Mouse (Mus musculus) spleen, postnatal 4 days (tissue): ENCODE results near the gene Neu1.
"Not testable (repeated sequence)": the region's sequence is repeated elsewhere in the genome, so short reads cannot be mapped to it uniquely, and the experiment has no call there.

Experiments used
- DNase-seq, 2 experiments: peaks; one replicate each; pipeline ENCODE4 v3.0.0; 2022; ENCODE audit warnings: low spot score in 2 of 2

Neu1 gene

DNA sequence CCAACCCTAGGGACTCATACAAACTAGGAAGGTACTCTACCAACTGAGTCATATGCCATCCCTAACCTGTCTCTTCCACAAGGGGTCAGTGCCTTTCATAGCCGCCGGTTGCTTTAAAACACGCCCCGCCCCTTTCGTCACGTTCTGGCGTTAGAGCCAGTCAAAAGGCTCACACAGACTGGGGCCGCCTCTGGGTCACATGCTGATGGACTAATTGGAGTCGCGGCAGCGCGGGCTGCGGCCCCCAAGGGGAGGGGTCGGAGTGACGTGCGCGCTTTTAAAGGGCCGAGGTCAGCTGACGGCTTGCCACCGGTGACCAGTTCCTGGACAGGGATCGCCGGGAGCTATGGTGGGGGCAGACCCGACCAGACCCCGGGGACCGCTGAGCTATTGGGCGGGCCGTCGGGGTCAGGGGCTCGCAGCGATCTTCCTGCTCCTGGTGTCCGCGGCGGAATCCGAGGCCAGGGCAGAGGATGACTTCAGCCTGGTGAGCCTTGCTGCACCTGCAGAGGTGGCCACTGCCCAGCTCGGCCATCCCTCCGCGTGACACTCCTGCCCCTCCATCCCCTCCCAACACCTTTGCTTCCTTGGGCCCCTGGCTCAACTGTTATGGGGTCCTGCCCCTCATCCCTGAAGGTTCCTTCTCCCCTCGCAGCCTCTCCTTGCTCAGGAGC, at the start of gene Neu1:
Gene Neu1 (plus strand): TSS at position 193 of the 674 bp plus-strand sequence.
- DNase-seq, result peak; percentile 95 to 97

DNA sequence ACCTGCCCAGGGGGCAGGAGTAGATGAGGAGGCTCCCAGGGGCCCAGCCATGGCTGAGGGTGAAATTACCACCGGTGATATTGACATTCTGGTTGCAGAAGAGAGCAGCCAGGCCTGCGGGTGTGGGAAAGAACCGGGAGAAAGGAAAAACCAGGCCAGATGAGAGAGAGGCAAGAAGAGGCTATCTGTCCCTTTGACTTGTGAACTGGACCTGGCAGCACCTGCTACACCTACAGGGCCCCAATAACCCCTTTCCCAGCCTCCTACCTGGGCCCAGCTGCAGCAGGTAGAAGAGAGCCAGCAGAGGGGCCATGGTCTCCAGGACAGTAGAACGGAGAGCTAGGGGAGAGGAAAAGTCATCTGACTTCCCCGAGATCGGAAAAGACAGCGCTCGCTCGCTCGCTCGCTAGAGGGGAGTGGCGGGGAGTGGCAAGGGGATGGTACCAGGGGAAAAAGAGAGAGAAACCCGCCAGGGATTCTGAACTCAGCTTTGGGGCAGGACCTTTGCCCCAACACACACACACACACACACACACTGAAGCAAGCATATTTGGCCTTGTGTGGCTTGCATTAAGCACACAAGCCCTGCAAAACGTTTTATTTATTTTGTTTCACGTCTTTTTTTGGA, 49.3 kb upstream of the Neu1 start, which contains the start of gene Gm20547:
Gene Gm20547 (minus strand): TSS at position 360 of the 628 bp plus-strand sequence.
- DNase-seq, result no peak

DNA sequence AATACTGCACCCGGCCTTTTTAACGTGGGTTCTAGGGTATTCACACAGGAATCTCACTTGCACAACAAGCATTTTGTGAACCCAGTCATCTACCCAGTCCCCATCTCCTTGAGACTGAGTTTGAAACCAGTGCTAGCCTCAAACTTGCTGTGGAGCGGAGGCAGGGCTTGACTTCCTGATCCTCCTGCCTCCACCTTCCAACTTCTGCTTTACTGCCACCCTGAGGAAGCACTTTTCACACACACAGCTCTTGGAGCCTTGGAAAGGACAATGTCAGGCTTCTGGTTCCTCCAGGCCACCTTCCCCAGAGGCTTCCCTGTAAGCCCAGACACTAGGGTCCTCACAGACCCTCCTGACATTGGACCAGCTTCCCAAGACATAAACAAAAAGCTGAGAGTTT, 47.7 kb upstream of the Neu1 start:
- DNase-seq, result no peak

DNA sequence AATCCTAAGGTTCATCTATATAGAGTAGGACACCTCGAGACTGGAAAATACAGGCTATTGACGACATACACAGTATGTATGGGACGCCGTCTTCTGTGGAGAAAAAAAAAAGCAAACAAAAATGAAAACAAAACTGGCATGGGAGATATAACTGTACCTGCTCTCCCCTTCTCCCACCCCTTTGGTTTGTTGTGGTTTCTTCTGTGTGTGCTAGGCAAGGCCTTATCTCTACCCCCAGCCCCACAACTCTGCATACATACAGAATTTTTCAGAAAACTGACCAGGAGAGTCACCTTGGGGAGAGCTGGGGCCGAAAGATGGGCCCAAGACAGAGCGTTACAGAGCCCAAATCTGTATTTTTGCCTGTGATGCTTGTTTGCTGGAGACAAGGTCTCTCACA, 46.3 kb upstream of the Neu1 start:
- no peak for DNase-seq

DNA sequence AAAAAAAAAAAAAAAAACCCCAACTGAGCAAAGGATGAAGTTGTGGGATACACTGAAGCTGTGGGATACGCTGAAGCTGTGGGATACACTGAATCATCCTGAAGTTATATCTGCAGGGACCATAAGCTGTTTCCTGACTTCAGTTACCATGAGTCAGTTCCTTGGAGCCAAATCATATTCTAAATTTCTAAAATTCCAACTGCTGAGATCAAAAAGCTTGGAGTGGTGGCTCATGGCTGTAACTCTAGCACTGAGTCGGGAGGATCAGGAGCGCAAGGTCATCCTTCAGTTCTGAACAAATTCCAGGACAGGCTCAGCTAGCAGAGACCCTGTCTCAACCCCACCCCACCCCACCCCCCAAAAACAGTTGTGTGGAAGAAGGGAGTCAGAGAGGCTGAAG, 45.4 kb upstream of the Neu1 start:
- no peak for DNase-seq

DNA sequence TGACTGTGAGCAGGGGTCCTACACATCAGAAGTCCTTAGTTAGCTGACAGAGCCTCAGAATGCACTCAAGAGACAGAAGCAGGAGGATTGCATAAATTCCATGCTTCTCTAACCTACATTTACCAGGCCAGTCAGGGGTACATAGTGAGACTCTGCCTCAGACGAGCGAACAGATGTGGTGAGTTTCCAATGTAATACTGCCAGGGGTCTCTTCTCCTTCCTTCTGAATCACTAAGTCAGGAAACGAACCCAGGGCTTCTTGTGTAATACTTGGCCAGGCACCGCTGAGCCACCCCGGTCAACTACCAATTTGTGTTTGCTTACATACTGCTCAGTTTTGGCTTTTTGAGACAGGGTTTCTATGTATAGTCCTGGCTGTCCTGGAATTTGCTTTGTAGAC, 43.1 kb upstream of the Neu1 start:
- DNase-seq, result no peak

DNA sequence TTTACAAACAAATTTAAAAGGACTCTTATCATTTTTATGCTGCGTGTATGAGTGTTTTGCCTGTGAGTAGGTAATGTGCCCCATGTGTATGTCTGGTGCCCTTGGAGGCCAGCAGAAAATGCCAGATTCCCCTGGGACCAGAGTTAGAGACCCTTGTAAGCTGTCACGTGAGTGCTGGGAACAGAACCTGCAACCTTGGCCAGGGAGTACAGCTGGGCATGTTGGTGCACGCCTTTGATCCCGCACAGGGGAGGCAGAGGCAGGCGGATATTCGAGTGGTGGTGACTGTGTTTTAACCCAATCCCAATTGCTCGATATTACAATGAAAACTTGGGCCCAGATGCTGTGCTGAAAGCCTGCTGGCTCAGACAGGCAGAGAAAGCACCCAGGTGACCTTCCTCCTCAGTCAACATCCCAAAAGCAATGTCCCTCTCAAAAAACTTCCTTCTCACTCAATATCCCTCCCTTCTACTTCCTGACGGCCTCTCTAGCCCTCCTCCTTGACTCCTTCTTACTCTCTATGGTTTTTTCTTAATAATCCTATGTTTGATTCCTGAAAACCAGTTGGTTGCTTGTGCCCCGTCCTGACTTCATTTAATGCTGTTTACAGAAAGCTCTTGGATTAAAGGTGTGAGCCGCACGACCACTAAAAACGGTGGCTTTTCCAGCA, 40.8 kb upstream of the Neu1 start:
- no peak for DNase-seq

DNA sequence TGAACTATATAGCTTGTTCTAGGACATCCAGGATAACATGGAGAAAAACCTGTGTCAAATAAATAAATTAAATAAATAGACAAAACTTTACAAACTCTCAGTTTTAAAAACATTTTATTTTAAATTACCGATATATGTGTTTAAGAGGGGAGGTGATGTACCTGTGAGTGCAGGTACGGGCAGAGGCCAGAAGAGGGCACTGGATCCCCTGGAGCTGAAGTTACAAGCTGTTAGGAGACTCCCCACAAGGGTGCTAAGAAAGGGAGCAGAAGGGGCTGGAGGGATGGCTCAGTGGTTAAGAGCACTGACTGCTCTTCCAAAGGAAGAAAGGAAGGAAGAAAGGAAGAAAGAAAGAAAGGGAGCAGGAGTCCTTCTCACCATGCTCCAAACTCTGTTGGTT, 39.7 kb upstream of the Neu1 start:
- no peak for DNase-seq

DNA sequence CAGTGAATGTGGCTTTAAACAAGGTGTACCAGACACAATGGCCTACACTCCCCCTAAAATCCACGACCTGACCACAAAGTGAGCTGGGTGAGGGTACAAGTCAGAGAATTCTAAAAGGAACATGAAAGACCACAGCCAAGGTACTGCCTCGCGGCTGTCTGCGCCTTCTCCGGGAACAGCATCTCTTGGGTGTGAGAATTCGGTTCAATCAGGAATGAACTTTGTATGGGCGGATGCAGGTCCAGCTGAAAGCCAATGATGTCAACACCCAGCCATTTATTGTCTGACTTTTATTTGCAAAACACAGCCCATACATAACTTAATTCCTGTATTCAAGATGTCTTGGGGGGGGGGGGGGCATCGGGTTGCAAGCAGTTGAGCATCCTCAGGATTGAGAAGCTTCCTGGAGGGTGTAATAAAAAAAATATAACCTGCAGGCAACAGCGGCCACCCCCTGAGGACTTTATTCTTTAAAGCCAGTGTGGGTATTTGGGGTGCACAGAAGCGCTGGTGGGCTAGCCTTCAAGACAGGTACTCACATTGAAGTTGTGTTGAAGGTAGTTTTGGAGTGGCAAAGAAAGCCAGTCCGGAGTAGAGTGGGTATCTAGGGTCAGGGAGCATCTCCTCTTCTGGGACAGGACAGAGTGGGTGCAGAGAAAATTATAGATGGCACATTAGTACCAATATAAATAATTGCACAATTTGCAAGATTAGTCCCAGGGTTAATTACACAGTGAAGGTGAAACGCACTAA, 37.8 kb upstream of the Neu1 start:
- no peak for DNase-seq

DNA sequence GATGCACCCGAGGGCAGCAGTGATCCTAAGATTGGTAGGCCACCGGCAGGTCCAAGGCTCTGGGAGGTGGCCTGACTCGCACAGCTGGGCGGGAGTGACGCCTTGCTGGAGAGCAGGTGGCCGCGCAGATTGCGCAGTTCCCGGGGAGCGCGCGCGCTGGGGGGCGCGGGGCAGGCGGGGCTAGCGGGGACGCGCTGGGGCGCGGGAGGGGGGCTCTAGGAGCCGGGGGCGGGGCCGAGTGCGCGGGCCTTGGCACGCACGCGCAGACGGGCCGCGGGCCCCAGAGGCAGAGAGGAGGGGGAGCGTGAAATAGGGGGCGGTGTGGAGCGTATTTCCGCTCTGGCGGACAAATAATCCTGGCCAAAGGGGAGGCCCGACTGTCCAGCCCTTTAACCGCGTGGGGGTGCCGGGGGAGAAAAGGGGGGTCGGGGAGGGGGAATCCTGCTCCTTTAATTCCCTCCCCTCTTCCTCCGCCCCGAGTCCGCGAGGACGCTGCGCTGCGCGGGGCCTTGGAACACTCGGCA, 36.9 kb upstream of the Neu1 start:
- DNase-seq, result peak; percentile 90 to 95

DNA sequence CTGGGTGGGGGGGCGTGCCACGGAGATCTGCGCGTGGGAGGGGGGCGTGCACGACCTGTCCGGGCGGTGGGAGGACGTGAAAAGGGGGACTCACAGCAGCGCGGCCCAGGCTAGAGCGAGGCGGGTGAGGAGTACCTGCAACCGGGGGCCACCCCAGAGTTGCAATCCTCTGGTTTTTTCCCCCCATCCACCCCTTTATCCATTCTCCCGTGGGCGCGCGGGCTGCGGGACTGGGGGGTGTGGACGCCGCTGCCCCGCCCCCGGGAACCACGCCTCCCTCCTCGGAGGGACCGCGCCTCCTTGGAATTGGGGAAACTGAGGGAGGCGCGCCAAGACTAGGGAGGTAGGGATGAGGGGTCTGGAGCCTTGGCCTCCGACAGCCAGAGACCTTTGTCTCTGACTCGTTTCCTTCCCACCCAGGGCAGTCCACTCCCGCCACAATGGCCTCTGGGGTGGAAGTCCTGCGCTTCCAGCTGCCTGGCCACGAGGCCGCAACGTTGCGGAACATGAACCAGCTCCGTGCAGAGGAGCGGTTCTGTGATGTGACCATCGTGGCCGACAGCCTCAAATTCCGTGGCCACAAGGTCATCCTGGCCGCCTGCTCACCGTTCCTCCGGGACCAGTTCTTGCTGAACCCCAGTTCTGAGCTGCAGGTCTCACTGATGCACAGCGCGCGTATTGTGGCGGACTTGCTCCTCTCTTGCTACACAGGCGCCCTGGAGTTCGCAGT, 36.1 kb upstream of the Neu1 start:
- peak; percentile 52 to 77 for DNase-seq

DNA sequence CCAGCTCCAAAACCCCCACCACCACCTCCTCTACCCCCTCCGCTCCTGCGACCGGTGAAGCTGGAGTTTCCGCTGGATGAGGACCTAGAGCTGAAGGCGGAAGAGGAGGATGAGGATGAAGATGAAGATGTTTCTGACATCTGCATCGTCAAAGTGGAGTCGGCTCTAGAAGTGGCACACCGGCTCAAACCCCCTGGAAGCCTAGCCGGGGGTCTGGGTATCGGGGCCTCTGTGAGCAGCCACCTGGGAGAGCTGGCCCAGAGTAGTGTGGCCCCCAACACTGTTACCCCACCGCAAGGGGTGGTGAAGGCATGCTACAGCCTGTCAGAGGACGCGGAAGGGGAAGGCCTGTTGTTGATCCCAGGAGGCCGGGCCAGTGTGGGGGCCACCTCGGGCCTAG, 35.3 kb upstream of the Neu1 start:
- DNase-seq, result no peak

DNA sequence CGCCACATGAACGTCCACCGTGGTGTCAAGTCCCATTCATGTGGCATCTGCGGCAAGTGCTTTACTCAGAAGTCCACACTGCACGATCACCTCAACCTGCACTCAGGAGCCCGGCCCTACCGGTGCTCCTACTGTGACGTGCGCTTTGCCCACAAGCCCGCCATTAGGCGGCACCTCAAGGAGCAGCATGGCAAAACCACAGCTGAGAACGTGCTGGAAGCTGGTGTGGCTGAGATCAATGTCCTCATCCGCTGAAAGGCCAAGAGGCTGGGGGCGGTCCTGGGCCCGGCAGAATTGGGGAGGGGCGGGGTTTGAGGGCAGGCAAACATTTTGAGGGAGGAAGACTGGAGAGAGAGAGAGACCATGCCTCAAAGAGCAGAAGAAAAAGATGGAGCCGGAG, 34.7 kb upstream of the Neu1 start:
- DNase-seq, result no peak

DNA sequence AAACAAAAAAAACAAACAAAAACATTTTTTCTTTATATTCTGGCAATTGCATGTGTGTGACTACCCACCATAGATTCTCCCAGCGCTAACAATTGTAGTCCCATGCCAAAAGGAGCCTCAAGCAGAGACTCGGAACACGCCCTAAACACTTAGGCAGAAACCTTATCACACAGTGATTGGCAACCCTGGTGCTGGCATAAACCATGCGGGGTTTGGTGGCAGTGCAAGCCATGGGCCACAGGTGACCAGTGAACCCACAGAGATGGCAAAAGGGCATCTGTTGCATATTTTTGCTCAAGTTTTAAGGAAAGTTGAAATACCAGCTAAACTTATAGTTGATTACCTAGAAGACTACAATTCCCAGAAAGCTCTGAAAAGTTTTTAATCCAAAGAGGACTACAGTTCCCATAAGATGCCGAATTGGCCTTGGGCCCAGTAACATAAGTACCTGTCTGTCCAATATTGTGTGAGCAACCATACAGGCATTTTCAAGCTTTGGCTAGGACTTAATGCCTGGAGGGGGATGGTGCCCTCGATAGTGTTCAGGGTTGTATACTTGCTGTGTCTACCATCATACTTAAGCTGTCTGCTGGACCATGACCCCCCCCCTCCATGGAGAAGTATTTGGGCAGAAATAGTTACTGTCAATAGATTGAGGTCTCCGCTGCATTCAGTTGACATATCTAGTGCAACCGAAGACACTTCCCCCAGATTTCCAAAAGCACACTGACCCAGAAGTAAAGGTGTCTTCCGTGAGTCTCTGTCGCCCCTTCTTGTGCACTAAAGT, 33.5 kb upstream of the Neu1 start:
- peak in 1 of 2 experiments; percentile 67 for DNase-seq

DNA sequence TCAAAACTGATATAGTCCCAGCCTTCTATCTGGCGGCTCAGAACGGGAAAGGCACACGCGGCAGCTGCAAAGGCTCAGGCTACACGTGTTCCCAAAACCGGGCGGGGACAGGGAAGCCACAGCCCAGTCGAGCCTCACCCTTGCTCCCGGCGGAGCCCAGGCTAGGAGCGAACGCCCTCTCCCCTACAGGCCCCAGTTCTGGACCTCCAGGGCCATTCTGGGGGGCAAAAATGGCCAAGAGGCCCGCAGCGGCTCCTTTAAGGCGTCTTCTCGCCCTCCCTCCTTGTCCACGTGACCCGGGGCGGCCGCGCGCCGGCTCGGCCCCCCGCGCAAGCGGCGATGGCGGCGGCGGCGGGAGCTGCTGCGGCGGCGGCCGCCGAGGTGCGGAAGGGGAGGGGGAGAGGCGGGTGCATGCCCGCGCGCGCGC, 32.9 kb upstream of the Neu1 start, which contains the start of the genes C2 and Ehmt2:
Gene C2 (minus strand): TSS at position 106 of the 427 bp plus-strand sequence.
Gene Ehmt2 (plus strand): TSS at position 310 of the 427 bp plus-strand sequence.
- DNase-seq, result peak; percentile 75 to 89

DNA sequence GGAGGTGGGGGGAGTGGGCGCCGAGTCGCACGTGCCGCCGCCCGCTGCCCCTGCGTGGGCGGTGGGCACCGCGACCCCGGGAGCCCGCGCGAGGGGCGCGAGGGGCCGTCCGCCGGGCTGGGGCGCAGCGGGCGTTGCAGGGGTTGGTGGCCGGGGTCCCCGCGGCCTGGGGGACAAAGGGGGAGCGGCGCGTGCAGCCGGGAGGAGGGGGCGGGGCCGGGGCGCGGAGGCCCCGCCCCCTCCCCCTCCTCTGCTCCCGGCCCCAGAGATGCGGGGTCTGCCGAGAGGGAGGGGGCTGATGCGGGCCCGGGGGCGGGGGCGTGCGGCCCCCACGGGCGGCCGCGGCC, 32.4 kb upstream of the Neu1 start:
- DNase-seq, result peak in 1 of 2 experiments; percentile 71

DNA sequence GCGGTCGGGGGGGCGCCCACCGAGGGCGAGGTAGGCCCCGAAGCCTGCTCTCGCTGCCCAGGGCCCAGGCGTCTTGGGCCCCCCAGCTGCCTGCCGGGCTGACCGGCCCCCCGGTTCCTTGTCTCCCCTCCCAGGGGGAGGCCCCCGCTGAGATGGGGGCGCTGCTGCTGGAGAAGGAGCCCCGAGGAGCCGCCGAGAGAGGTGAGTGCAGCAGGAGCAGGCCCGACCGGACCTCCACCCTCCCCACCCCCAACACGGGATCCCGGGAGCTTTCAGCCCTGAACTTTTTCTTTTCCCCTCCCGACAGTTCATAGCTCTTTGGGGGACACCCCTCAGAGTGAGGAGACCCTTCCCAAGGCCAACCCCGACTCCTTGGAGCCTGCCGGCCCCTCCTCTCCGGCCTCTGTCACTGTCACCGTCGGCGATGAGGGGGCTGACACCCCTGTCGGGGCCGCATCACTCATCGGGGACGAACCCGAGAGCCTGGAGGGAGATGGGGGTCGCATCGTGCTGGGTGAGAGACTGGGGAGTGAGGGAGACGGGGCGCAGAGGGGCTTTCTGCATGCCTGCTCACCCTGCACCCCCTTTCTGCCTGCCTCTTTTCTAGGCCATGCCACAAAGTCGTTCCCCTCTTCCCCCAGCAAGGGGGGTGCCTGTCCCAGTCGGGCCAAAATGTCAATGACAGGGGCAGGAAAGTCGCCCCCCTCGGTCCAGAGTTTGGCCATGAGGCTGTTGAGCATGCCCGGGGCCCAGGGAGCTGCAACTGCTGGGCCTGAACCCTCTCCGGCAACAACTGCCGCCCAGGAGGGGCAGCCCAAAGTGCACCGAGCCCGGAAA, 31.8 kb upstream of the Neu1 start:
- peak; percentile 45 to 80 for DNase-seq

DNA sequence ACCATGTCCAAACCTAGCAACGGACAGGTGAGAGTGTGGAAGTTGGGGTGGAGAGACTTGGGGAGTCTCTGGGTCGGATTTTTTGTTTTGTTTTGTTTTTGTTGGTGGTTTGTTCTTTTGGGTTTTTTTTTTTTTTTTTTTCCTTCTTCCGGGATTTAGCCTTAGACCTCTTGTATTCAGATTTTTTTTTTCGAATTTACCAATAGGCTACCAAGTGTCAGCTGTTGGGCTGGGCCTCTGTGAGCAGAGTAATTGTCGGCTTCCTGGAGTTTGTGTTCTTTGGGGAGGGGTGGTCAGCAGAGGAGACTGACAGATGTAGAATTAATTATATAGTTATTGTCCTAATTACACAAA, 31.2 kb upstream of the Neu1 start:
- no peak for DNase-seq

DNA sequence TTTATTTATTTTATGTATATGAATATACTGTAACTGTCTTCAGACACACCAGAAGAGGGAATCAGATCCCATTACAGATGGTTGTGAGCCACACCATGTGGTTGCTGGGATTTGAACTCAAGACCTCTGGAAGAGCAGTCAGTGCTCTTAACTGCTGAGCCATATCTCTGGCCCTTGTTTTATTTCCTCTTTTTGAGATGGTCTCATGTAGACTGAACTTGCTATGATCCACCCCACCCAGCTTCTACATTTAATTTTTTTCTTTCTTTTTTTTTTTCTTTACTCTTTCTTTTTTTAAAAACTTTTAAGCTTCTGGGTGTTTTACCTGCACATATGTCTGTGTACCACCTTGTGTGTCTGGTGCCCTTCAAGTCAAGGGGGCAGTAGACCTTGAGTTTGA, 30.2 kb upstream of the Neu1 start:
- not testable (repeated sequence) for DNase-seq

DNA sequence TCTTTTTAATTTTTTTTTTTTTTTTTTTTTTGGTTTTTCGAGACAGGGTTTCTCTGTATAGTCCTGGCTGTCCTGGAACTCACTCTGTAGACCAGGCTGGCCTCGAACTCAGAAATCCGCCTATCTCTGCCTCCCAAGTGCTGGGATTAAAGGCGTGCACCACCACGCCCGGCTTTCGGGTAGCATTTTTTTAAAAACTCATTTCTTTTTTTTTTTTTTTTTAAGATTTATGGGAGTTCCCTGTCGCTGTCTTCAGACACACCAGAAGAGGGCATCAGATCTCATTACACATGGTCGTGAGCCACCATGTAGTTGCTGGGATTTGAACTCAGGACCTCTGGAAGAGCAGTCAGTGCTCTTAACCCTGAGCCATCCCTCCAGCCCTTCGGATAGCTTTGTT, 29.1 kb upstream of the Neu1 start:
- not testable (repeated sequence) for DNase-seq
